Mouse (Mus musculus) left cerebral cortex, adult 9 months (tissue): Measurements from ENCODE around the gene Iqschfp.

Source experiments
- DNase-seq, 2 experiments: peaks; one replicate each; pipeline ENCODE4 v3.0.0; 2022; ENCODE audit warnings: low spot score in 2 of 2

Gene Iqschfp

DNA sequence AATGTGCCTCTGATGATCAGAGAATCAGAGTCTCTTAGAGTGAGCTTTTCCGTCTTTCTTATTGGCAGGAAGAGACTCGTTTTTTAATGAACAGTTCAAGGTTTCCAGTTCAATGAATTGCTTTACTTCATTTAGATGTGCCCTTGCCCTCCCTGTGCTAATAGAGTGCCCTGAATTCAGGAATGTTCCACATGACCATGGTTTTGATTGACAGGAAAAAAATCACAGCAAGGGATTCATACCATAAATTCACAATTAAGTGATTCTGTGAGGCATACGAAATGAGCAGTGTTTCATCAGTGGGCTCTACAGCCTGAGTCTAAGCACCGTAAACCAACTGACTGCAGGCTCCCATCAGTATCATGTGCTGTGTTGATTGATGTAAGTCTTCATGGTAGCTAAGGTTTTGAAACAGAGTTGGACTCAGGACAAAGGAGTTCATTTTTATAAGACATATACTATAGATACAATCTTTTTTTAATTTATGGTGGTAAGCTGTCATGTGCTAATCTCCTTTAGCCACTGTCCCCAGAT lies 312.0 kb downstream of the Iqschfp start:
- no peak for DNase-seq

DNA sequence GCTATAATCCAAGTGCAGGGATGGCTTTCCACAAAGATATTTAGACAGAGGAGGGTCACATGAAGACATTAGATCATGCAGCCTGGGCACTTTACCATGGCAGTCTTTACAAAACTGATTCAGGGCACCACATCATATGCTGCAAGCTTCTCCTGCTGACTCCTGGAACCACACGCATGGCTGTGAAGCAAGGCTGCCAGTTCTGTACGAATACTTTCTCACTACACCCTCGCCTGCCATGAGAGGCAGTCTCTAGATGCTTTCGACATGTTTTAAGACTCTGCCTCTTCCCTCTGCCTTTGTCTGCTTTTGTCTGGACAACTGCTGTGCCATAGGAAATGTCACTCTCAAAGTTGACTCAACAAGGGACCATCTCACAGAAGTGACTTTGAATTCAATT lies 318.4 kb downstream of the Iqschfp start:
- no peak for DNase-seq

- no peak for DNase-seq
Observed at GRCm38 (mm10) chr3:68221452-68221851, 329.4 kb downstream of the Iqschfp start.

GRCm38 (mm10) chr3:68239887-68240286 lies 347.9 kb downstream of the Iqschfp start:
- DNase-seq: no peak

GRCm38 (mm10) chr3:68243239-68243638 lies 351.2 kb downstream of the Iqschfp start:
- no peak for DNase-seq

DNA sequence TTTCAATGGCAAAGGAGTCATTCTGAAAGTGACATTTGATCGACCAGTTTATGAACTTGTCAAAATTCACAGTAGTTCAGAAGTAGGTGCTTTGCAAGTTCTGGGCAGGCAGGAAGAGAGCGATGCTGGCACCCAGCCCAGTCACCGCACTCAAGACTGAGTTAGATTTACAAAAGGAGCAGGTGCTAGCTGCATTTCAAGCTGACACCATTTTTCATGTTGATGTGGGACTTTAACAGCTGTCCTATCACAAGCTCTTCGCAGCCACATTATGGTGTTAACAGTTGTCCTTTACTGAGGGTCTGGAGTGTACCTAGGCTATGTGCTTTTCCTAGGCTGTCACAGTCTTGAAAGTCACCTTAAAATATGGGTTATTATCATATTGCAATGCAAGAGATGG lies 354.1 kb downstream of the Iqschfp start:
- no peak for DNase-seq

- DNase-seq: peak in 1 of 2 experiments; percentile 28
Observed at GRCm38 (mm10) chr3:68250589-68250988, 358.6 kb downstream of the Iqschfp start.

GRCm38 (mm10) chr3:68252335-68252734 lies 360.3 kb downstream of the Iqschfp start:
- no peak for DNase-seq

DNA sequence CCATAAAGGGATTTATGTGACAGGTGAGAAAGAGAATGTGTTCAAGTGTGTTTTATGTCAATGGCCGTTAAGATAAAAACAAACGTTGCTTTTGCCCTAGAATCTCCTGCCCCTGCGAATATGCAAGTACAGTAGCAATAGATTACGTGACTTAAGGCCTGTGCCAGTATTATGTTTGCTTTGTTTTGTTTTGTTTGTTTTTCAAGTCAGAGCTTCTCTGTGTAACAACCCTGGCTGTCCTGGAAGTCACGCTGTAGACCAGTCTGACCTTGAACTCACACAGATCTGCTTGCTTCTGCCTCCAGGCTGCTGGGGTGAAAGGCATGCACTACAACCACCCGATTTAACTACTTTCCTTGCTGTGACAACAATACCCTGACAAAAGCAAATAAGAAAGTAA lies 370.3 kb downstream of the Iqschfp start:
- DNase-seq: no peak

- peak in 1 of 2 experiments; percentile 46 for DNase-seq
Observed at GRCm38 (mm10) chr3:68267905-68268304, 375.9 kb downstream of the Iqschfp start.

DNA sequence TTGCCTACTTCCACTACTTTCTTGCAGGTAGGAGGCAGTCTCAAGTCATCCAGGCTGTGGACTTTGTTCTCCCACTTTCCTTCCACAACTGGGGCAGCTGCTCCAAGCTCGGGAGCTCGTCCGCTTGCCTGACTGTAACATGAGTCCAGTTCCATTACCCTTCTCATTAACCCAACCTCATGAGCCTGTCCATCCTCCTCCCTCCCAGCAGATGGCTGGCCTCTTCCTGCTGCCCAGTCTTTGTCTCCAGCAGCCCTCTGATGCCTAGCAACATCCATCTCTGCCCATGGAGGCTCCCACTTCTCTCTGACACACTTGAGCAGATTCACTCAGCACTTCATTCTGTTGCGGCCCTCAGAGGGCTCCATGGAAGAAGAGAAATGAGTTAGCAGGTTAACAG lies 377.2 kb downstream of the Iqschfp start:
- no peak for DNase-seq

GRCm38 (mm10) chr3:68270246-68270645 lies 378.2 kb downstream of the Iqschfp start:
- DNase-seq: no peak

GRCm38 (mm10) chr3:68271457-68271856 lies 379.4 kb downstream of the Iqschfp start:
- no peak for DNase-seq

- DNase-seq: no peak
Observed at GRCm38 (mm10) chr3:68271881-68272280, 379.8 kb downstream of the Iqschfp start.

DNA sequence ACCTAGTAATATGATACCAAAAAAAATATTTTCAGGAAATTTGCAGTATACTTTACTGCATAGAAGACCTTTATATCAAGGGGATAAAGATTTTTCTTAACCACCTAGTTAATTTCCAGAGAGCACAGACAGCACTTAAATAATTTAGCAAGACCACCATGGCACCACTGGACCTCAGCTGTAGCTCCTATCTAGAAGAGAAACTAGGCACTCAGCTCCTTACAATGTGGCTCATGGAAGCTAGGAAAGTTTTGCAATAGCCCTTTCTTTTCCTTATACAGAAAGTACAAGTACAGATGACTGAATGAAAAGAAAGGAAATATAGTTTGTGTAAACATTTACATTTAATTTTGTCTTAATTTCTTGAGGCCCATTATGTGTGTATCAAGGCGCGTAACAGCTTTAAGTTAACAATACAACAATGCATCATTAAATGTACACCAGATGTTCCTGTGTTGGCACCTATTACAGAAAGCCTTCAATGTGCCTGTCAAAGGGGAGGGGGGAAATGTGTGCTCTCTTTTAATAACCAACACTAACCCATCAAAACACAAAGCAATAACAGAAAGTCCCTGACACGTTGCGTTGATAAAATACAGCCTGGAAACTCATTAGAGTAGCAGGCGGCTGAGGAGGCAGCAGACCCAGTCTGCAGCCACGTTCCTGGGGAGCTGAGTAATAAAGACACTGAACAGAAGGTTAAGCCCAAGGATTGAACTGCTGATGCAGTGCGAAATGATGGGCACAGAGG lies 391.0 kb downstream of the Iqschfp start:
- DNase-seq: no peak

DNA sequence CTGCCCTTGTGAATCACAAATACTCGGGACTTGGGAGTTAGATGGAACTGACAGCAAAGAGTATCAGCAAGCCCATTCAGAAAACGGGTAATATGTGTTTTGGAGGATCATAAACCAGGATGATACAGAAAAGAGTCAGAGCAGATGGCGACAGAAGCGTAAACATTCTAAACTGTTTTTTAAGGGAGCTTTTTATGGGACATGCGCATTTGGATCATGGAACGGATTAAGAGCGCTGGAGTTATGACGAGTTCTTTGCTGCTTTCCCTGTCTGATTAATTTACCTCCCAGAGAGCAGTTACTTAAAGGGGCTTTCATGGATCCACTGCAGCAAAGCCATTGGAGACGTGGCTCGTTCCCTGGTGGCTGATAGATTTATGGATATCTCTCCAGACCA lies 391.6 kb downstream of the Iqschfp start:
- peak in 1 of 2 experiments; percentile 12 for DNase-seq

DNA sequence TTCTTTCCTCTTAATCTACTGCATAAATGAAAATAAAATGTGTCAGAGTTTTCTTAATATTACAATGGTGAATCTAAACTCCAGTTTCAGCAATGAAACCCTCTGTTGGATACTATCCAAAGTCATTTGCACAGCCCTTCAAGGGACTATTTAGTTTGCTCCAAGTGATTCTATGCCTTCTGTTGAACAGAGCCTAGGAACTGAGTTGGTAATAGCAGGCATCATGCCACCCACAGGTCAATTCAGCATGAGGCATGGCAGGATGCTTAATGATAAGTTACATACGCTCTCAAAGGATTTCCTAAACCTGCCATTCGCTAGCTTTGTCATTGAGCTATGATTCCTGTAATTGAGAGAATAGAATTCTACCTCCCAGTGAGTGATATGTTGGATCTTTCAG lies 392.5 kb downstream of the Iqschfp start:
- DNase-seq: no peak

GRCm38 (mm10) chr3:68296752-68297151 lies 404.7 kb downstream of the Iqschfp start:
- no peak for DNase-seq

- DNase-seq: no peak
Observed at GRCm38 (mm10) chr3:68305647-68306046, 413.6 kb downstream of the Iqschfp start.

DNA sequence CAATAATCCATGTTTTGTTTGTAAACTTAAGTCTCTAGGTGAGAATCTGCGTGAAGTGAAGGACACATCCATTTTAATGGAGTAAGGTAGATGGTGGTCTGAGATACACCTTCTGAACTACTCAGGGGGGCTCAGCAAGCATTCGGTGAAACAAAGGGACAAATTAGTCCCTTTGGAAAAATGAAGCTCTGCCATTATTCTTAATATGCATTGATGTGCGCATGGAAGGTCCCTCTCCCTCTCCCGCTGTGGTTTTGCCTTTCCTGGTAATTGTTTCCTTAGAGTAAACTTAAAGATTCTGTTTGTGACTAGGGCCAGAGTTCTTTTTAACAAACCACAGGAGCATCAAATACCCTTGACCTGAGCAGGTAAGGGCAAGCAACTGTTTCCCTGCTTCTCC lies 414.7 kb downstream of the Iqschfp start:
- no peak for DNase-seq

- no peak for DNase-seq
Observed at GRCm38 (mm10) chr3:68325575-68325974, 433.5 kb downstream of the Iqschfp start.

GRCm38 (mm10) chr3:68332515-68332914 lies 440.5 kb downstream of the Iqschfp start:
- DNase-seq: no peak

DNA sequence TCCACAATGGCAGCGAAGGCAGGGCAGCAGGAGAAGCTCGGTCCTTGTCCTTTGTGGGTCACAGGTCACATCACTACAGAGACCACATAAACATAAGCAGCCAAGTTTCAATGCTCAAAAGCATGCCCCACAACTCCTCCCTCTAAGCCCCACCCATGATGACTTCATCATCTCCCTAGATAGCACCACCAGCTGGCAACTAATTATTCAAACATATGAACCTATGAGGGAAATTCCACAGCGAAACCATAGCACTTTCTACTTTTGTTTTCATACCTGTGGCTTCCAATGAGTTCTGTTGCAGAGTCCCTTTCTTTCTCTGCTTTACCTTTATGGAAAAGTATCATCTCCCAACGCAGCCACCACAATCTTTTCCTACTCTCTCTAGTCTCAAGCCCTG lies 443.5 kb downstream of the Iqschfp start:
- DNase-seq: no peak

DNA sequence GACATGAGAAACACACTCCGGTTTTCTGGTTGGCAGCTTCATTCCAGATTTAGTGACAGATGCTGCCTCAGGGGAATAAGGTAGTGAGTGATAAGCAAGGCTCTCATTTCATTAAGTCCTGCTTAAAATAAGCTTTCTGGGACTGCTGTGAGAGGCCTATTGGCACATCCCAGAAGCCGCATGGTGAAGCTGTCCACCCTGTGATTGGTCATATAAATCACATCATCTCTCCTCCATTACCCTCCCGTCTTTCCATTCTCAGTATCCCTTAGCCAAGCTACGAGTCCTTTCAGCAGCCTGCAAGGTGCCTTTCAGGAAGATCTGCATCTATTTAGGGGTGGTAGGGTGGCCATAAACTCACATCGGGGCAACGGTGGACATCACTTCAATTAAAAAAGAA lies 458.6 kb downstream of the Iqschfp start:
- DNase-seq: no peak
